Mouse (Mus musculus): ENCODE data around the gene Itpa. TPM values are rescaled to one million over a fixed set of nuclear protein-coding genes. Genes with fewer than 3 reads are reported as not detected.

Gene Itpa
- polyA plus RNA-seq, 1 experiment from 2014 or later: 106 TPM

DNA sequence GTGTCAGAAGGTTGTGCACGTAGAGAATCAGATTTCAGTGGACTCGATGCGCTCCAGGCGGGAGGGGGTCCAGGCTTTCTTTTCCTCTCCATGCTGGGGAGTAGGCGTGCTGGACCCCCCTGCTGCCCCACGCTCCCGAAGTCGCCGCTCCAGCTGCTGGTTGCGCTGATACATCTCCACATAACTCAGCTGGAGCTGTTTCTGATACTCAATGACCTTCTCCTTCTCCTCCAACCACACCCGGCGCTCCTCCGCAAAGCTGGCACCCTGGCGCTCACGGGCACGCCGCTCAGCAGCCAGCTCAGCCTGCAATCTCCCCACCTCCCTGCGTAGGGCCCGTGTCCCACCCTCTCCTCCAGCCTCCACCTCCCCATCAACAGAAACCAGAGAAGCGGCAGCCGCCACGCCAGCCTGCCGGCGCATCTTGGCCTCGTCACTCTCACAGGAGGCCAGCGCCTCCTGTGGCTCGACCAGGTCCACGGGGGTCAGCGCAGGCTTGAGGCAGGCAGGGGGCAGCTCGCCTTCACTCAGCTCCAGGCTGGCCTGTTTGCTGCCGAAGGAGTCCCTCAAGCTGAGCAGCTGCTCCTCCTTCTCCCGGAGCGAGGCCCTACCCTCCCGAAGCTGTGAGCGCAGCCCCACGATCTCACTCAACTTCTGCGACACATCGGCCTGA, 32.5 kb upstream of the Itpa start:
- H3K36me3 ChIP-seq (ENCODE audit: control insufficient read depth, insufficient read depth, low read length): no peaks in the 10 kb centered on the region
- H3K4me3 ChIP-seq (ENCODE audit: low read depth, low read length): peak overlapping the region; percentile 49
- peaks cover 59% of the 10 kb centered on the region for H3K27me3 ChIP-seq (replicated peaks; ENCODE audit: control insufficient read depth, insufficient read depth, low read length)
- WGBS: 4% methylated on average over 38 of the region's 38 CpGs
- H3K27ac ChIP-seq (ENCODE audit: low read depth, low read length): no peak overlapping the region
- H3K9ac ChIP-seq (ENCODE audit: low read depth, low read length): 0 out of 2 replicates have a peak overlapping the region, but pooled peaks have one; percentile 7
- ATAC-seq (replicated peaks; ENCODE audit: low FRiP score) (no peak), DNase-seq (ENCODE audit: low spot score) (peak; percentile 53)
- H3K9me3 ChIP-seq (ENCODE audit: control insufficient read depth, low read length): no peaks in the 10 kb centered on the region
- H3K4me2 ChIP-seq: peak overlapping the region; percentile 65
- H3K4me1 ChIP-seq (replicated peaks; ENCODE audit: control insufficient read depth, insufficient read depth, low read length): peaks cover 20% of the 10 kb centered on the region

DNA sequence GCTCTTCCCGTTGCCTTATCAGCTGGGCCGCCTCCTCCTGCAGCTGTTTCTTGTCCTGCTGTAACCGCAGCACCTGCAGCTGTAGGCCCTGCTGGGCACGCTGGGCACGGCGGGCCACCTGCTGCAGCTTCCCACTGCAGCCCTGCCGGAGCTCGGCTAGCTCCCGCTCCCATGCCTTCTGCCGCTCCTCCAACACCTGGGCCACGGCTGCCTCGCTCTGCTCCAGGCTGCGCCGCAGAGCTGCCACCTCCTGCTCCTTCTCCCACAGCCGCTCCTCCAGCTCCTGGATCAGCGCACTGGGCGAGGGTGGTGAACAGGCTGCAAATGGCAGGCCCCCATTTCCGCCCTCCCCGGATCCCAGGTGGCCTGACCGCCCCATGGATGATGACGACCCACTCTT, 31.6 kb upstream of the Itpa start:
- Histone ChIP-seq H3K9ac (ENCODE audit: low read depth, low read length) (no peak overlapping the region), H3K4me3 (ENCODE audit: low read depth, low read length) (peak overlapping the region; percentile 49), H3K9me3 (ENCODE audit: control insufficient read depth, low read length) (no peaks in the 10 kb centered on the region), H3K4me1 (replicated peaks; ENCODE audit: control insufficient read depth, insufficient read depth, low read length) (peaks cover 20% of the 10 kb centered on the region), H3K4me2 (peak overlapping the region; percentile 65), H3K36me3 (ENCODE audit: control insufficient read depth, insufficient read depth, low read length) (no peaks in the 10 kb centered on the region), H3K27me3 (replicated peaks; ENCODE audit: control insufficient read depth, insufficient read depth, low read length) (peaks cover 63% of the 10 kb centered on the region), H3K27ac (ENCODE audit: low read depth, low read length) (no peak overlapping the region)
- WGBS: 9% methylated on average over 21 of the region's 21 CpGs
- DNase-seq (ENCODE audit: low spot score): peak; percentile 51
- peak; percentile 60 for ATAC-seq (replicated peaks; ENCODE audit: low FRiP score)

DNA sequence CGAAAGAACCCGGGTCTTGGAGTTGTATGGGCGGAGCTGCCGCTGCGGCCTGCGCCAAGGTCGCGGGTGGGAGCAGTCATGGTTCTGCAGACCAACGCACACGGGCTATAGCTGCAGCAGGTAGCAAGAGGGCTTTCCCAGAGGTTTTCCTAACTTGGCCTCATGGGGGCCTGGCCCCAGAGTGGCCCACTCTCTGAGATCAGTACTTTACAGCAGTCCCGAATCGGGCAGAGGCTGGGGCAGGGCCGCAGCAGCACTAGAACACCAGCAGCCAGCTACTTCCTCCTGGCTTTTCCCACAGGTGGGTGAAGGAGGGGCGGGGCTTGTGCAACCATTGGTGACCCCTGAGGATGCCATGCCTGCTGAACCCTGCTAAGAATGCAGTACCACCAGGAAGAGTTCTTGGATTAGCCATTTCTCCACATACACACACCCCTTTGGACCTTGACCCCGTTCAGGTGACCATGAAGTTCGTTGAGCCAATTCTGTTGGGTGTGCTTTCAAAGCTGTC, 29.3 kb upstream of the Itpa start:
- Histone ChIP-seq H3K4me2 (peak overlapping the region; percentile 32), H3K4me1 (replicated peaks; ENCODE audit: control insufficient read depth, insufficient read depth, low read length) (peaks cover 27% of the 10 kb centered on the region), H3K9ac (ENCODE audit: low read depth, low read length) (no peak overlapping the region), H3K9me3 (ENCODE audit: control insufficient read depth, low read length) (no peaks in the 10 kb centered on the region), H3K27me3 (replicated peaks; ENCODE audit: control insufficient read depth, insufficient read depth, low read length) (peaks cover 64% of the 10 kb centered on the region), H3K4me3 (ENCODE audit: low read depth, low read length) (no peak overlapping the region), H3K27ac (ENCODE audit: low read depth, low read length) (no peak overlapping the region), H3K36me3 (ENCODE audit: control insufficient read depth, insufficient read depth, low read length) (no peaks in the 10 kb centered on the region)
- ATAC-seq (replicated peaks; ENCODE audit: low FRiP score) (no peak), DNase-seq (ENCODE audit: low spot score) (no peak)
- WGBS: 26% methylated on average over 16 of the region's 16 CpGs

DNA sequence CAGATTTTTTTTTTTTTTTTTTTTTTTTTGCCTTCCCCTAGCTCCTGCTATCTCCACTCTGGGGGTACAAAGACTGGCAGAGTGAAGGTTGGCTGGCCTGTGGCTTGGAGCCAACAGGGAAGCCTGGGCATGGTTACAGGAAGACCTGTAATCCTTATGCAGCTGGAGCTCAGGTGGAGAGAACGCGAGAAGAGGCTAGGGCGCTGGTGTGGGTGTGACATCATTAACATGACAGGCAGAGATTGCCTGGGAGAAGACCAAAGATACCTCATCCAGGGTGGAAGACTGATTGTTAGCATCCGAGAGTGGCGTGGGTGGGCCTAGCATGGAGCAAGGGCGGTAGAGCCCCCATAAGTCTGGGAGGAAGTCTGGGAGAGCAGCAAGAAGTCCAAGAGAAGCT, 28.1 kb upstream of the Itpa start:
- no peak for ATAC-seq (replicated peaks; ENCODE audit: low FRiP score)
- H3K27ac ChIP-seq (ENCODE audit: low read depth, low read length): no peak overlapping the region

DNA sequence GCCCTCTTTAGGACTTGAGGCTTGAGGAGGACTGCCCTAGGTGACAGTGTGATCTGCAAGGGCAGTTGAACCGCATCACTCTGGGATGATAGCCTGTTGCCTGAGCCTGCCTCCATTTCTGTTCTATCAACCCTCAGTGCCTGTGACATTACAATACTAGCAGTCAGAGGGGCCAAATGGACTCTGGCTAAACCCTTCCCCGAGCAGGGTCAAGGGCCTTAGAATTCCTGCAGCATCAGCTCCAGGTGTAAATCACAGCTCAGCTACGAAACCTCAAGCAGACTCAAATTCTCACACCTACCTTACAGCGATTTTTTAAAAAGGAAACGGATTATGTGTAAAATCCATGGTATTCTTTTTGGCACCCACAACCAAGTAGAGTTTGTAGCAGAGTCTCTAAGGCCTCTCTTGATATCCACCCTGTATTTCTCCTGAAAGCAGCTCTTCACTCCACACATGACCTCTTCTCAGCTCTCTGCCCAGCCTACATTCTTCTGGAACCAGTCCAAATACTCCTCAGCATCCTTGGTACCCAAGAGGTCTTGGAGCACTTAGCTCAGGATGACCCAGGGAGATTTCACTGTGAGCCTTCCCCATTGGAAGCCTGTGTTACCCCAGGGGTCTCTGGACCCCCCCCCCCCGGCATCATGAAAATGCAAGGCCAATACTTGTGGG, 25.9 kb upstream of the Itpa start:
- whole genome bisulfite sequencing: 57% methylated on average over 6 of the region's 6 CpGs
- no peak overlapping the region for H3K4me3 ChIP-seq (ENCODE audit: low read depth, low read length)
- DNase-seq (ENCODE audit: low spot score): no peak
- peaks cover 12% of the 10 kb centered on the region for H3K4me1 ChIP-seq (replicated peaks; ENCODE audit: control insufficient read depth, insufficient read depth, low read length)
- no peak overlapping the region for H3K9ac ChIP-seq (ENCODE audit: low read depth, low read length)
- no peak overlapping the region for H3K4me2 ChIP-seq
- H3K27ac ChIP-seq (ENCODE audit: low read depth, low read length): no peak overlapping the region
- H3K27me3 ChIP-seq (replicated peaks; ENCODE audit: control insufficient read depth, insufficient read depth, low read length): peaks cover 31% of the 10 kb centered on the region
- no peak for ATAC-seq (replicated peaks; ENCODE audit: low FRiP score)
- H3K36me3 ChIP-seq (ENCODE audit: control insufficient read depth, insufficient read depth, low read length): no peaks in the 10 kb centered on the region
- no peaks in the 10 kb centered on the region for H3K9me3 ChIP-seq (ENCODE audit: control insufficient read depth, low read length)

More for the DNA sequence above, 28.1 kb upstream of the Itpa start:
- Histone ChIP-seq H3K4me1 (replicated peaks; ENCODE audit: control insufficient read depth, insufficient read depth, low read length) (peaks cover 30% of the 10 kb centered on the region), H3K36me3 (ENCODE audit: control insufficient read depth, insufficient read depth, low read length) (no peaks in the 10 kb centered on the region), H3K9ac (ENCODE audit: low read depth, low read length) (no peak overlapping the region), H3K4me2 (no peak overlapping the region), H3K4me3 (ENCODE audit: low read depth, low read length) (no peak overlapping the region), H3K27me3 (replicated peaks; ENCODE audit: control insufficient read depth, insufficient read depth, low read length) (peaks cover 54% of the 10 kb centered on the region), H3K9me3 (ENCODE audit: control insufficient read depth, low read length) (no peaks in the 10 kb centered on the region)
- WGBS: 79% methylated on average over 6 of the region's 6 CpGs
- DNase-seq (ENCODE audit: low spot score): no peak

DNA sequence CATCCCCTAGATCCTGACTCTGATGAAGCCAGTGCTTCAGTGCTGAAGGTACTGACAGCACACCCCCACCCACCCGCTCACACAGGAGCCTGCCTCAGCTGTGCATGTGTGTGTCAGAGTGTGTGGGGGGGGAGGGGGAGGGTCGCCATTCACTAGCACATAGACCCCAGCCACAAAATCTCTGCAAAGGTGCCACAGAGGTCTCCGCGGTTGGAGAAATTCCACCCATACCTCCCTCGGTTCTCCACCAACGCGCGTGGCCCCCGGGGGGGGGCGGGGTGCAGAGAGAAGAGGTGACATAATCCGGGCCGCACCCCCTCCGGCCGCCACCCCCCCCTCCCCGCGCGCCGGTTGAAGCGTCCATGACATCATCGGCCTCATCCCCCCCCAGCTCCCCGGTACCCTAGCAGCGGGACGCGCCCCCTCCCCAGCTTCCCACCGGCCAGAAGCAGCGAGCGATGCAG, 25.2 kb upstream of the Itpa start:
- H3K4me3 ChIP-seq (ENCODE audit: low read depth, low read length): peak overlapping the region; percentile 66
- DNase-seq (ENCODE audit: low spot score) (peak; percentile 44), ATAC-seq (replicated peaks; ENCODE audit: low FRiP score) (peak; percentile 8; the same call in 1 of the 2 replicates)
- H3K4me1 ChIP-seq (replicated peaks; ENCODE audit: control insufficient read depth, insufficient read depth, low read length): peaks cover 12% of the 10 kb centered on the region
- no peak overlapping the region; the same call in 1 of the 2 replicates for H3K27ac ChIP-seq (ENCODE audit: low read depth, low read length)
- no peaks in the 10 kb centered on the region for H3K36me3 ChIP-seq (ENCODE audit: control insufficient read depth, insufficient read depth, low read length)
- WGBS: 1% methylated on average over 18 of the region's 27 CpGs
- peaks cover 24% of the 10 kb centered on the region for H3K27me3 ChIP-seq (replicated peaks; ENCODE audit: control insufficient read depth, insufficient read depth, low read length)
- H3K9ac ChIP-seq (ENCODE audit: low read depth, low read length): peak overlapping the region; percentile 69
- no peaks in the 10 kb centered on the region for H3K9me3 ChIP-seq (ENCODE audit: control insufficient read depth, low read length)
- peak overlapping the region; percentile 95 for H3K4me2 ChIP-seq

DNA sequence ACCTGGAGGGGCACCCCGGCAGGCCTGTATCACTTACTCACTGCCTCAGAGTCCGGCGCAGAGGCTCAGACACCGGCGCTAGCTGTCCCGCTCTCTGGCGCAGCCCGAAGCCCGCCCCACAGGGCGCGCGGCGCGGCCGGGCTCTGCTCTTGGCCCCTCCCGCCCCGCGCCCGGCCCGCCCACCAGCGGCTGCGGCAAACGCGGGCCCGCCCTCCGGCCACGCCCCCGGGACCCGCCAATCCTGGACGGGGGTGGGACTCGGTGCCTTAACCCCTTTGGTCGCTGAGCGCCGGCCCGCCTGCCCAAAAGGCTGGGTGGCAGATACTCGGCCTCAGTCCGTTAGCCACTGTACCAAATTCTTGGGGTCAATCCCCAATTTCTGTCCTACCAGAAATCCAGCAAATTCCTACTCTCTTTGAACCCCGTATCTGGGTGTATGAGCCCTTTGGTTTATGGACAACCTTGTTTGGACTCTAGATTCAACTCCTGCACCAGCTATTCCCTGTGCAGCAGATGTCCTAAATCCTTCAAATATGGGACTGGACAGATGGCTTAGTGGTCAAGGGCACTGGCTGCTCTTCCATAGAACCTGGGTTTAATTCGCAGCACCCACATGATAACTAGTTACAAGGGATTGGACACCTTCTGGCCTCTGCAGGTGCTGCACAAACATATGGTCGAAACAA, 24.6 kb upstream of the Itpa start, which contains the start of gene Lzts3:
TSS of gene Lzts3 (minus strand) at position 120 of the 686 bp plus-strand sequence.
- H3K4me2 ChIP-seq: peak within 1 kb of the TSS; percentile 95
- peak within 1 kb of the TSS; percentile 69 for H3K9ac ChIP-seq (ENCODE audit: low read depth, low read length)
- WGBS: 3% methylated on average over 34 of the region's 40 CpGs
- no peaks in the 10 kb centered on the region for H3K36me3 ChIP-seq (ENCODE audit: control insufficient read depth, insufficient read depth, low read length)
- DNase-seq (ENCODE audit: low spot score) (peak; percentile 92), ATAC-seq (replicated peaks; ENCODE audit: low FRiP score) (peak; percentile 98)
- peaks cover 18% of the 10 kb centered on the region for H3K27me3 ChIP-seq (replicated peaks; ENCODE audit: control insufficient read depth, insufficient read depth, low read length)
- H3K4me3 ChIP-seq (ENCODE audit: low read depth, low read length): peak within 1 kb of the TSS; percentile 66
- H3K9me3 ChIP-seq (ENCODE audit: control insufficient read depth, low read length): no peaks in the 10 kb centered on the region
- peaks cover 10% of the 10 kb centered on the region for H3K4me1 ChIP-seq (replicated peaks; ENCODE audit: control insufficient read depth, insufficient read depth, low read length)
- no peak within 1 kb of the TSS; the same call in 1 of the 2 replicates for H3K27ac ChIP-seq (ENCODE audit: low read depth, low read length)

DNA sequence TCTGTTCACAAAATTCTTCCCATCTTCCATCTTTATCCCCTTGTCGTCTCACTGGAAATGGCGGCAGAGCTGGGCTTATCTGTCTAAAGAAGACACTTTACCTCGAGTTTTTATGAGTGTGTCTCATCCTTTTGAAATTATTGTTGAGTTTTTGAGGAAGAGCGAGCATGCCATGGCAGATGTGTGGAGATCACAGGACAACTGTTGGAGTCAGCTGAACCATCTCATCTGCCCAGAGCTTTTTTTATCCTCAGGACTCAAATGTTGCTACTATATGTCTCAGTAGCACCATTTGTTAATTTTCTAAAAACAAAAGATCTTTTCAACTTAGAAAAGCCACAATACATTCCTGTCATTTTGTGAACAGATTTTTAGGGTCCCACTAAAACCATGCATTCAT, 22.2 kb upstream of the Itpa start:
- WGBS: 73% methylated on average over 4 of the region's 4 CpGs

More for the DNA sequence above, 22.2 kb upstream of the Itpa start:
- Histone ChIP-seq H3K4me1 (replicated peaks; ENCODE audit: control insufficient read depth, insufficient read depth, low read length) (peaks cover 10% of the 10 kb centered on the region), H3K36me3 (ENCODE audit: control insufficient read depth, insufficient read depth, low read length) (no peaks in the 10 kb centered on the region), H3K4me2 (no peak overlapping the region), H3K27me3 (replicated peaks; ENCODE audit: control insufficient read depth, insufficient read depth, low read length) (peaks cover 9% of the 10 kb centered on the region), H3K9ac (ENCODE audit: low read depth, low read length) (no peak overlapping the region), H3K27ac (ENCODE audit: low read depth, low read length) (no peak overlapping the region), H3K9me3 (ENCODE audit: control insufficient read depth, low read length) (no peaks in the 10 kb centered on the region), H3K4me3 (ENCODE audit: low read depth, low read length) (no peak overlapping the region)
- DNase-seq (ENCODE audit: low spot score) (no peak), ATAC-seq (replicated peaks; ENCODE audit: low FRiP score) (no peak)
